Mouse (Mus musculus): Measurements from ENCODE around the gene Xcr1.

The Xcr1 gene

GRCm38 (mm10) chr9:123814326-123814725, 47.5 kb downstream of the Xcr1 start:
- no peak for DNase-seq

GRCm38 (mm10) chr9:123811831-123812230, 50.0 kb downstream of the Xcr1 start:
- no peak for DNase-seq

- no peak for DNase-seq
Observed at GRCm38 (mm10) chr9:123808583-123808982, 53.2 kb downstream of the Xcr1 start.

- no peak for DNase-seq
Observed at GRCm38 (mm10) chr9:123806267-123806666, 55.6 kb downstream of the Xcr1 start, which contains the start of gene Cxcr6. TSS of gene Cxcr6 (plus strand) at chr9:123806475.

GRCm38 (mm10) chr9:123805241-123805640, 56.6 kb downstream of the Xcr1 start:
- DNase-seq: no peak

- DNase-seq: no peak
Observed at GRCm38 (mm10) chr9:123802896-123803295, 58.9 kb downstream of the Xcr1 start.

- no peak for DNase-seq
Observed at GRCm38 (mm10) chr9:123802421-123802820, 59.4 kb downstream of the Xcr1 start.
